Mouse (Mus musculus): ENCODE results near the gene Stra6l. TPM values are rescaled to one million over a fixed set of nuclear protein-coding genes. Genes with fewer than 3 reads are reported as not detected.

The Stra6l gene
- 0.07 and 0.08 TPM in 2 replicates for polyA plus RNA-seq (2015; fragmentation: Nextera tagmentation; extraction: Ambion mirVana)

GRCm38 (mm10) chr4:45848109-45848824 is at the start of gene Stra6l:
Stra6l (plus strand) TSS chr4:45848664.

GRCm38 (mm10) chr4:45798964-45799363 is 49.5 kb upstream of the Stra6l start, which contains the start of gene Aldh1b1:
Aldh1b1 (plus strand) TSS chr4:45799022.

GRCm38 (mm10) chr4:45826275-45827040 is 22.0 kb upstream of the Stra6l start, which contains the start of gene Igfbpl1:
Igfbpl1 (minus strand) TSS chr4:45826923.

GRCm38 (mm10) chr4:45890066-45890761 is 41.8 kb downstream of the Stra6l start, which contains the start of gene Ccdc180:
Ccdc180 (plus strand) TSS chr4:45890303.

Other genes with a start within 250 kb of the Stra6l start
- 55.5 and 58.9 TPM in 2 replicates for gene Aldh1b1, start 49.6 kb upstream of the Stra6l start, polyA plus RNA-seq (2015; fragmentation: Nextera tagmentation; extraction: Ambion mirVana)
- not detected in 2 replicates for gene Igfbpl1, start 21.7 kb upstream of the Stra6l start, polyA plus RNA-seq (2015; fragmentation: Nextera tagmentation; extraction: Ambion mirVana)
- 0.04 and 0.10 TPM in 2 replicates for gene Ccdc180, start 41.6 kb downstream of the Stra6l start, polyA plus RNA-seq (2015; fragmentation: Nextera tagmentation; extraction: Ambion mirVana)
- gene Tdrd7, start 116.7 kb downstream of the Stra6l start, polyA plus RNA-seq (2015; fragmentation: Nextera tagmentation; extraction: Ambion mirVana) = 17.2 and 19.2 TPM in 2 replicates
- 6.6 and 7.1 TPM in 2 replicates for gene Tmod1, start 190.3 kb downstream of the Stra6l start, polyA plus RNA-seq (2015; fragmentation: Nextera tagmentation; extraction: Ambion mirVana)